Comparison of ENCODE assay signal across 8 mouse cellular contexts in genomic region chr4:101496188-101496533, GRCm38 (mm10). TPM values are rescaled to one million over a fixed set of nuclear protein-coding genes. Genes with fewer than 3 reads are reported as not detected.
DNase-seq lines count a peak whose midpoint lies in the region; ATAC-seq and TF ChIP-seq lines count a peak whose summit lies in the region.

No protein-coding gene starts in this region.

- peaks cover 45% of the 10 kb centered on the region for H3K27me3 ChIP-seq in heart, embryonic 14.5 days (ENCODE audit: control insufficient read depth, insufficient read depth, low read length)
- peaks cover 5% of the 10 kb centered on the region for H3K27me3 ChIP-seq in forebrain, postnatal 0 days (ENCODE audit: insufficient read depth, low read length)
- H3K27me3 ChIP-seq in midbrain, embryonic 10.5 days (ENCODE audit: low read depth, poor library complexity, severe bottlenecking): peaks cover 65% of the 10 kb centered on the region

- in situ Hi-C loops in ES-E14 (cut with MboI; ENCODE audit: low sequenced_read_pairs in 2 of 2, unreplicated experiment in 2 of 2): no loop called here

- H3K4me1 ChIP-seq in heart, embryonic 14.5 days (ENCODE audit: control insufficient read depth in 2 of 2, insufficient read depth in 2 of 2, low read length in 2 of 2): peaks cover 0 to 4% of the 10 kb centered on the region in 2 experiments; a peak in 2 of 4 replicates
- H3K4me1 ChIP-seq in ES-E14 (ENCODE audit: control insufficient read depth in 2 of 2, insufficient read depth in 2 of 2, low read length in 2 of 2, poor library complexity in 1 of 2): peaks cover 0 to 4% of the 10 kb centered on the region in 2 experiments; a peak in 1 of 4 replicates
- peaks cover 7% of the 10 kb centered on the region; the same call in 1 of the 2 replicates for H3K4me1 ChIP-seq in forebrain, postnatal 0 days (ENCODE audit: insufficient read depth)
- H3K4me1 ChIP-seq in midbrain, embryonic 10.5 days: peaks cover 27% of the 10 kb centered on the region

- peak overlapping the region; percentile 86 for H3K4me2 ChIP-seq in heart, embryonic 14.5 days (ENCODE audit: low read length)
- peak overlapping the region; percentile 92 for H3K4me2 ChIP-seq in forebrain, postnatal 0 days (ENCODE audit: low read depth)

- intact Hi-C loops in heart, postnatal 10 days (cut with DNase I): no loop called here

- no peak for DNase-seq in heart, postnatal 10 days
- DNase-seq in ES-E14 (ENCODE audit: low read depth, low spot score): no peak
- DNase-seq in forebrain, postnatal 0 days: no peak
- no peak for DNase-seq in midbrain, embryonic 10.5 days (ENCODE audit: low spot score)
- DNase-seq in right cerebral cortex, adult 2 months (ENCODE audit: low spot score in 2 of 2): no peak
- no peak for DNase-seq in layer of hippocampus, adult 18-20 months (ENCODE audit: low spot score in 2 of 2)
- no peak for DNase-seq in cerebellum, adult 9-11 months

- no peak for ATAC-seq in heart, embryonic 14.5 days (ENCODE audit: insufficient number of reproducible peaks, insufficient read depth, low FRiP score, low read depth)
- peak; percentile 53 for ATAC-seq in forebrain, postnatal 0 days

- peak overlapping the region; percentile 58 for H3K9ac ChIP-seq in heart, embryonic 14.5 days (ENCODE audit: low read length)
- peak overlapping the region; percentile 82 for H3K9ac ChIP-seq in ES-E14 (ENCODE audit: insufficient read depth, low read depth, low read length, poor library complexity, severe bottlenecking)
- H3K9ac ChIP-seq in forebrain, postnatal 0 days: peak overlapping the region; percentile 66

- 3% methylated on average over 28 of the region's 28 CpGs for WGBS in heart, embryonic 14.5 days
- 2% methylated on average over 28 of the region's 28 CpGs for WGBS in forebrain, postnatal 0 days
- WGBS in midbrain, embryonic 10.5 days: 1% methylated on average over 28 of the region's 28 CpGs

- no peak for TF ChIP-seq CTCF in forebrain, postnatal 0 days (IDR thresholded peaks at IDR 0.05; ENCODE audit: low read depth)

- peak overlapping the region; percentile 58 to 65 for H3K4me3 ChIP-seq in heart, embryonic 14.5 days (ENCODE audit: control insufficient read depth in 1 of 2, insufficient read depth in 1 of 2, low read depth in 1 of 2, low read length in 2 of 2)
- H3K4me3 ChIP-seq in ES-E14 (ENCODE audit: insufficient read depth in 1 of 2, low read depth in 1 of 2, low read length in 2 of 2, poor library complexity in 1 of 2, severe bottlenecking in 1 of 2): peak overlapping the region; percentile 87 to 92
- H3K4me3 ChIP-seq in forebrain, postnatal 0 days (ENCODE audit: low read depth, low read length): peak overlapping the region; percentile 67
- peak overlapping the region; percentile 69 for H3K4me3 ChIP-seq in midbrain, embryonic 10.5 days

- H3K9me3 ChIP-seq in heart, embryonic 14.5 days (ENCODE audit: control insufficient read depth, low read length): no peaks in the 10 kb centered on the region
- H3K9me3 ChIP-seq in ES-E14 (ENCODE audit: control insufficient read depth, insufficient read depth, low read depth, low read length): no peaks in the 10 kb centered on the region
- H3K9me3 ChIP-seq in forebrain, postnatal 0 days (ENCODE audit: low read length): no peaks in the 10 kb centered on the region
- no peaks in the 10 kb centered on the region for H3K9me3 ChIP-seq in midbrain, embryonic 10.5 days (replicated peaks)

- H3K36me3 ChIP-seq in heart, embryonic 14.5 days (ENCODE audit: control insufficient read depth, insufficient read depth, low read length): no peaks in the 10 kb centered on the region
- H3K36me3 ChIP-seq in ES-E14 (ENCODE audit: control insufficient read depth, insufficient read depth, low read length, poor library complexity, severe bottlenecking): no peaks in the 10 kb centered on the region
- no peaks in the 10 kb centered on the region for H3K36me3 ChIP-seq in forebrain, postnatal 0 days (ENCODE audit: insufficient read depth)
- H3K36me3 ChIP-seq in midbrain, embryonic 10.5 days: no peaks in the 10 kb centered on the region

- no peak overlapping the region for H3K27ac ChIP-seq in heart, embryonic 14.5 days (replicated peaks in 1 of 2; ENCODE audit: control insufficient read depth in 1 of 2, insufficient read depth in 1 of 2, low read depth in 2 of 2, low read length in 2 of 2)
- no peak overlapping the region for H3K27ac ChIP-seq in ES-E14 (ENCODE audit: insufficient read depth, low read depth, low read length, poor library complexity, severe bottlenecking)
- H3K27ac ChIP-seq in forebrain, postnatal 0 days (ENCODE audit: low read depth, low read length): no peak overlapping the region
- peak overlapping the region; percentile 70; the same call in 1 of the 2 replicates for H3K27ac ChIP-seq in midbrain, embryonic 10.5 days (replicated peaks)

TF ChIP-seq in ES-E14, 5 proteins besides CTCF, POLR2A, EP300 and RAD21:
- no peak for TF ChIP-seq CHD2 (IDR thresholded peaks at IDR 0.05; ENCODE audit: low read depth, low read length)
- TF ChIP-seq HCFC1 (IDR thresholded peaks at IDR 0.05; ENCODE audit: borderline replicate concordance, insufficient read depth, low read length): no peak
- no peak for TF ChIP-seq MAFK (IDR thresholded peaks at IDR 0.05; ENCODE audit: insufficient read depth, low read depth, low read length)
- TF ChIP-seq ZNF384 (IDR thresholded peaks at IDR 0.05; ENCODE audit: low read depth, low read length): no peak
- TF ChIP-seq ZC3H11A (IDR thresholded peaks at IDR 0.05; ENCODE audit: borderline replicate concordance, low read depth, low read length): no peak

RNA-seq across cellular contexts. Expression of gene Dnajc6, which starts 0.3 kb away (rescaled TPM):
- 0.24 and 0.70 TPM in 2 replicates for polyA plus RNA-seq in heart, embryonic 14.5 days (2014; fragmentation: Nextera tagmentation; extraction: Ambion mirVana)
- under 1 TPM; 0.50 to 0.55 TPM for total RNA-seq in heart, postnatal 10 days (2021)
- total RNA-seq in ES-E14 (2012; rRNA removed): 7.2 and 10.1 TPM in 2 replicates
- 122 and 153 TPM in 2 replicates for total RNA-seq in forebrain, postnatal 0 days (2014; rRNA removed)
- polyA plus RNA-seq in forebrain, postnatal 0 days (2015; fragmentation: Nextera tagmentation; extraction: Ambion mirVana): 28.9 and 46.0 TPM in 2 replicates
- 1.2 and 3.0 TPM in 2 replicates for polyA plus RNA-seq in midbrain, embryonic 10.5 days (2016; fragmentation: Nextera tagmentation; extraction: Ambion mirVana)
- 100 to 1,000 TPM; 287 to 314 TPM for total RNA-seq in layer of hippocampus, adult 18-20 months (2021)

Comparison
In these comparisons a context has a peak if more than half of its experiments do, and no peak if none do; other contexts are left out.
1. RNA of gene Dnajc6, which starts 0.3 kb away (total RNA-seq): 287 to 314 TPM in layer of hippocampus, adult 18-20 months and 122 to 153 TPM in forebrain, postnatal 0 days; 7.2 to 10.1 TPM in ES-E14 and 0.50 to 0.55 TPM in heart, postnatal 10 days; every median in the first group is over 10 times any median in the second.
2. Peak in every context shown above with its lines, with median percentiles within 50 percentile points of each other: H3K4me3 ChIP-seq and H3K9ac ChIP-seq.